Mouse (Mus musculus): ENCODE data around the gene Rhbdl2. TPM values are rescaled to one million over a fixed set of nuclear protein-coding genes. Genes with fewer than 3 reads are reported as not detected.

Gene Rhbdl2
- total RNA-seq, 2 experiments from 2014 or later: 0.29 TPM; not detected in 1

- intact Hi-C loops (cut with DNase I): no loop called here
- no peak for DNase-seq
Measured at GRCm38 (mm10) chr4:123810475-123811295, 23.0 kb downstream of the Rhbdl2 start.

GRCm38 (mm10) chr4:123812525-123812924, 24.9 kb downstream of the Rhbdl2 start:
- intact Hi-C loops (cut with DNase I): no loop called here
- DNase-seq: no peak

GRCm38 (mm10) chr4:123814030-123814501, 26.4 kb downstream of the Rhbdl2 start:
- intact Hi-C loops (cut with DNase I): no loop called here
- no peak for DNase-seq

- intact Hi-C loops (cut with DNase I): loop anchor here (2.0 kb wide), 1 partner anchor 80 kb away; no protein-coding TSS in a partner anchor
- DNase-seq: peak in 1 of 2 experiments; percentile 28
Measured at GRCm38 (mm10) chr4:123819093-123819610, 31.5 kb downstream of the Rhbdl2 start.

- no peak for DNase-seq
- intact Hi-C loops (cut with DNase I): no loop called here
Measured at GRCm38 (mm10) chr4:123842126-123842525, 54.5 kb downstream of the Rhbdl2 start.

GRCm38 (mm10) chr4:123856888-123857287, 69.2 kb downstream of the Rhbdl2 start:
- intact Hi-C loops (cut with DNase I): no loop called here
- no peak for DNase-seq

GRCm38 (mm10) chr4:123858090-123858489, 70.4 kb downstream of the Rhbdl2 start:
- intact Hi-C loops (cut with DNase I): no loop called here
- no peak for DNase-seq

- no peak for DNase-seq
- intact Hi-C loops (cut with DNase I): no loop called here
Measured at GRCm38 (mm10) chr4:123859379-123859778, 71.7 kb downstream of the Rhbdl2 start, which contains the start of gene 4933427I04Rik. Gene 4933427I04Rik (plus strand): TSS chr4:123859679.

- DNase-seq: no peak
- intact Hi-C loops (cut with DNase I): no loop called here
Measured at GRCm38 (mm10) chr4:123859803-123860202, 72.1 kb downstream of the Rhbdl2 start.

- intact Hi-C loops (cut with DNase I): no loop called here
- DNase-seq: no peak
Measured at GRCm38 (mm10) chr4:123860621-123861020, 72.9 kb downstream of the Rhbdl2 start.

Other genes with a start within 250 kb of the Rhbdl2 start
- 100 to 1,000 TPM; 271 to 291 TPM for gene Macf1, start 103.5 kb upstream of the Rhbdl2 start, total RNA-seq (2021)
- 100 to 1,000 TPM; 370 to 409 TPM for gene Ndufs5, start 69.7 kb upstream of the Rhbdl2 start, total RNA-seq (2021)
- 10 to 100 TPM; 27.8 to 32.0 TPM for gene Akirin1, start 37.5 kb upstream of the Rhbdl2 start, total RNA-seq (2021)
- gene 4933427I04Rik, start 71.8 kb downstream of the Rhbdl2 start, total RNA-seq (2021): not detected
- gene Mycbp, start 117.0 kb downstream of the Rhbdl2 start, total RNA-seq (2021): 10 to 100 TPM; 22.3 to 28.1 TPM
- gene Rragc, start 129.6 kb downstream of the Rhbdl2 start, total RNA-seq (2021): 10 to 100 TPM; 44.8 to 46.0 TPM
- gene 4930535I16Rik, start 130.1 kb downstream of the Rhbdl2 start, total RNA-seq (2021): not detected

All from heart, postnatal 14 days (tissue).